Mouse (Mus musculus): ENCODE measurements around the gene Lenep.

The Lenep gene

DNA sequence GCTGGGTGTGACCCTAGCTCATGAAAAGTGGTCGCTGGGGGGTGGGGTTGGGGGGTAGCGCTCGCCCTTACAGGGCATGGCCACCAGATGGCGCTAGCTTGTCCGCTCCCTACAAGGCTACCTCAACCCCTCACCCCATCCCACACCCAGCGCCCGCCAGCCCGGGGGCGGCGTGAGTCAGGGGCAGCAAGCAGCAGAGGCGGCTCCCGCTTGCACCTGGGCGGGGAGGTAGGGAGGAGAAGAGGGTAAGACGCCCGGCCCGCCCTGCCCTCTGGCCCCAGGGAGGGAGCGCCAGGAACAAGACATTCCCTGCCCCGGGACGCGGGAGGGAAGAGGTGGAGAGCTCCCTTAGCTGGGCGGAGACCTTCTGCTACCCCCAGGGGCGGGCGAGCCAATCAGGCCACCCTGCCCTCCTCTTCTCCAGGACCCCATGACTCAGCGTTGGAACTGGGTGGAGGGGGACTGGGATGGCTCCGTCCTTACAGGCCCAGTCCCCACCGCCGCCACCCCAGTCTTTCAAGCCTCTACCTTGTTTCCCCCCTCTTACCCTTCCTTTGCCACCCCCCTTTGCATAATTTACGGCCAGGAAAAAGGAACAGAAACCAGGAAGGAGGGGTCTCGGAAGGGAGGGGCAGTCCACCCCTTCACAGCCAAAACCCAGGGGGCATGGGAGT, 24.1 kb downstream of the Lenep start:
- peak; percentile 83 for DNase-seq (ENCODE audit: low read depth, low spot score)

GRCm38 (mm10) chr3:89377831-89378230, 24.8 kb downstream of the Lenep start:
- DNase-seq (ENCODE audit: low read depth, low spot score): no peak

- DNase-seq (ENCODE audit: low read depth, low spot score): no peak
Measured at GRCm38 (mm10) chr3:89373581-89374231, 28.9 kb downstream of the Lenep start.

- DNase-seq (ENCODE audit: low read depth, low spot score): no peak
Measured at GRCm38 (mm10) chr3:89367338-89367737, 35.3 kb downstream of the Lenep start.

DNA sequence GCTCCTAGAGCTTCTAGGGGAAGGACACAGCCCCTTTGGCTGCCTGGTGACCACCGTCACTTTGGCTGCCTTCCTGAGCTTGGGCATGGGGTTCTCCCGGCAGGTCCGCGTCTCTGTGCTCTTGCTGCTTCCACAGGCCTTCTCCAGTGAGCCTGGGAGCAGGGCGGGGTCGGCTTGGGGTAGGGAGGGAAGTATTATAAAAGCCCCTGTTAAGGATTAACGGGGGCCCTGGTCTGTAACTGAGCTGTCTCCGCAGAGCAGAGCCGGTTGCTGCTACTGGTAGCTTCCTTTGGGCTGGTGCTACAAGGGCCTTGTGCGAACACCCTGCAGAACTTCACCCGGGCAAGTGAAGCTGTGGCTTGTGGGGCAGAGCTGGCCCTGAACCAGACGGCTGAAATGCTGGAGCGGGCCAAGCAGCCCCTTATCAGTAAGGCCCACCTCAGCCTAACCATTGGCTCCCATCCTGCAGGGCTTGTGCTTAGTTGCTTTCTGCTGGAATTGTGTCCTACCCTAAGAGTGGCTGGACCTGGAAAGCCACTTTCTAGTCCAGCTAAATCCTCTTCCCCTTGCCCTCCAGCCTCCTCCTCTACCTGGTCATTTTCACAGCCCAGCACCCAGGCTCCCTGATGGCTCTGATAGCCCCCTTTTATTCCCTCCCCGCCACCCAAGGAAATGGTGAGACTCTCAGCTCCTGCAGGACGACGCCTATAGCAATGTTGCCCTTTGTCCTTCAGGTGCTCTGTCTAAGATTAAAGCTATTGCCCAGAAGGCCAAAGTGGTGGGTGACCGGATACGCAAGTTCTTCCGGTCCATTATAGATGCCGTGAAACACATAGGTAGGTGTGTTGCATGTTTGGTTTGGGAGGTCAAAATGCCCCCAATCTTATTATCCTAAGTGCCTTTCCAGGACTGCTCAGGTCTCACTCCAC, 36.8 kb downstream of the Lenep start:
- no peak for DNase-seq (ENCODE audit: low read depth, low spot score)

- DNase-seq (ENCODE audit: low read depth, low spot score): no peak
Measured at GRCm38 (mm10) chr3:89365153-89365485, 37.5 kb downstream of the Lenep start, which contains the start of gene Dcst1. TSS of gene Dcst1 (minus strand) at chr3:89365253.

DNA sequence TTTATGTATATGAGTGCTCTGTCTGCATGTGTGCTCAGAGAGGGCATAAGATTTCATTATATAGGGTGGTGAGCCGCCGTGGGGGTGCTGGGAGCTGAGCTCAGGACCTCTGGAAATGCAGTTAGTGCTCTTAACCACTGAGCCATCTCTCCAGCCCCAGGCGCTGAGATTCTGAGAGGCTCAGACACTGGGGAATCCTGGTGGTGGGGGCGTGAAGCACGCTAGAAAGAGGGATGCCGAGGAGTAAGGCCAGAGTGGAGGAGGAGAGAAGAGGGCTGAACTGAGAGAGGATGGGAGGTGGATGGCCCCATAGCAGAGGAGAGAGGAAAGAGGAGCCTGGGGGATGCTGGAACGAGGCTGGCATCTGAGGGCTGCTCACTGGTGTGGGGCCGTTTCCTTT, 38.0 kb downstream of the Lenep start:
- no peak for DNase-seq (ENCODE audit: low read depth, low spot score)

GRCm38 (mm10) chr3:89361675-89362074, 40.9 kb downstream of the Lenep start, which contains the start of gene Dcst2:
TSS of gene Dcst2 (plus strand) at chr3:89361975.
- no peak for DNase-seq (ENCODE audit: low read depth, low spot score)

- no peak for DNase-seq (ENCODE audit: low read depth, low spot score)
Measured at GRCm38 (mm10) chr3:89360237-89360636, 42.4 kb downstream of the Lenep start.

DNA sequence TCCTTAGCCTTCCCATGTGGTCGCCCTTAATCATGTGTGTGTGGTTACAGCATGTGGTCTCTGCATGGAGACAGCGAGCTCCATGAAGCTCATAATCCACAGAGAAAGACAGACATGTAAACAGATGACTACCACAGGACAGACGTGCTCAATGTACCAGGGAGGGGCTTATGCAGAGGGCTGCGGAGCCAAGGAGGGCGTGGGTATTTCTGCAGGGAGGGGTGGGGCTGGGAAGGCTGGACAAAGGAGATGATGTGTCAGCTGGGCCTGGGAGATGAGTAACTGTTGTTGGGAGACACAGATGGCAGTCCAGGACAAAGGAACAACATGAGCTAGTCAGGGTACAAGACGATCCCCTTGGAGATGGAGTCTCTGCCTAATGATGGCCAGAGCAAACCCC, 43.0 kb downstream of the Lenep start:
- DNase-seq (ENCODE audit: low read depth, low spot score): no peak

DNA sequence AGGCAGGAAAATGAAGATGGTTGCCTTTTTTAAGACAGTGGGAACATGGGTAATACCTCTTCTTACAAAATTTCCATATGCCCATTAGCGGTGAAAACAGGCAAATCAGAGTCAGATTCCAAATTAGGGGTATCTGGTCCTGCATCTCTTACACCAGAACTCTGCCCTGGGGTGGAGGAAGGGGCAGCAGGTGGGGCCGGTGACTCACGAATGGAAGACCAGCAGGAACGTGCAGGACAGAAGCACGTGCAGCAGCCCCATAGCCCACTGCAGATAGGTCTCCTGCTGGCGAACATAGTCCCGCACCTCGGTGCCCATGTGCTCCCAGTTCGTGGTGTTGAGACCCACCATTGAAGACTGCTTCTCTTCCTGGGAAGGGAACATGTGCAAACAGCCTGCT, 46.6 kb downstream of the Lenep start:
- no peak for DNase-seq (ENCODE audit: low read depth, low spot score)

- DNase-seq (ENCODE audit: low read depth, low spot score): no peak
Measured at GRCm38 (mm10) chr3:89355512-89355902, 47.1 kb downstream of the Lenep start.

DNA sequence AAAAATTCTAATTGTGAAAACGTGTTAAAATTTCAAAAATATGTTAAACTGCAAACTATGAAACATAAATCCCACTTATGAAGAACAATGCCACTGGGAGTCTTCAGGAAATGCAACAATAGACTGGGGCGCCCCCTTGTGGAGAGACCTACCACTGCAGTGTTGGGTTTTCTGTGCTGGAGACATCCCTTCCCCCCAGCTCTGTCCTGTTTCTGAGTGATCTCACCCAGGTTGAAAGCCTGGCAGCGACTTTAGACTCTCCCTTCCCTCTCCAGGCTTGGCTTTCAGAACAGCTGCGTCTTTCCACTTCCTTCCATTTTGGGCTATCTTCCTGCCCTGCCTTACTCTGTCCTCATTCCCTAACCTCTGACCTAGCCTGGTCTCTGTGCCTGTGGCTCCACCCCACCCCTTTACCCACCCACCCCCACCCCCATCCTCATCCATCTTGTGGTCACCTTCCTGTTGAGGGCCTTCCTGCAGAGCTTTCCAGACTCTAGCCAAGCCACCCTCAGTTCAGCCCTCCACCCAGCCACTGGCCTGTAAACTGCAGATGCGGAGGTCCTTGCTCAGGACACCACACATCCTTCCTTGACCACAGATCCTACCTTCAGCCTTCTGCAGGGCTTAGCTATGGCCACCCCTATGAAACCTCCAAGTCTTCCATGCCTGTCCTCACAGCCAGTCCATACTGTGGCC, 47.6 kb downstream of the Lenep start:
- DNase-seq (ENCODE audit: low read depth, low spot score): peak; percentile 80

GRCm38 (mm10) chr3:89351271-89351670, 51.3 kb downstream of the Lenep start:
- DNase-seq (ENCODE audit: low read depth, low spot score): no peak
